ENCODE assay signal across 9 mouse cellular contexts in genomic region chr17:31138398-31138797, GRCm38 (mm10). TPM values are rescaled to one million over a fixed set of nuclear protein-coding genes. Genes with fewer than 3 reads are reported as not detected.
DNase-seq lines count a peak whose midpoint lies in the region; ATAC-seq and TF ChIP-seq lines count a peak whose summit lies in the region.
"Had no signal": no experiment of that assay in that cellular context is flagged by ENCODE, and none has a peak within 500 bp of the region (broad histone marks: within the 10 kb centered on the region; RNA-seq: fewer than 3 reads in every experiment).

No protein-coding gene starts in this region.

- peak; percentile 89 for TF ChIP-seq CTCF in bone marrow macrophage, adult 2 months (IDR thresholded peaks at IDR 0.05; ENCODE audit: low read depth, low read length)
- peak; percentile 60 for TF ChIP-seq CTCF in embryonic fibroblast, embryonic 13.5 days (IDR thresholded peaks at IDR 0.05; ENCODE audit: borderline replicate concordance, insufficient read depth, low read length)

- no peaks in the 10 kb centered on the region for H3K27me3 ChIP-seq in intestine, embryonic 14.5 days (replicated peaks; ENCODE audit: control insufficient read depth, insufficient read depth, low read length)
- no peaks in the 10 kb centered on the region for H3K27me3 ChIP-seq in intestine, embryonic 15.5 days (replicated peaks)
- H3K27me3 ChIP-seq: lung, embryonic 15.5 days had no signal

- no peak overlapping the region for H3K4me3 ChIP-seq in intestine, embryonic 14.5 days (ENCODE audit: low read depth, low read length)
- H3K4me3 ChIP-seq in intestine, embryonic 15.5 days (replicated peaks), result no peak overlapping the region
- H3K4me3 ChIP-seq in bone marrow macrophage, adult 2 months (ENCODE audit: insufficient read depth, low read length), result no peak overlapping the region
- H3K4me3 ChIP-seq in embryonic fibroblast, embryonic 13.5 days (ENCODE audit: insufficient read depth, low read length), result no peak overlapping the region
- H3K4me3 ChIP-seq: lung, embryonic 15.5 days had no signal

- H3K4me2 ChIP-seq in intestine, embryonic 14.5 days (ENCODE audit: low read length), result no peak overlapping the region
- no peak overlapping the region for H3K4me2 ChIP-seq in intestine, embryonic 15.5 days (replicated peaks)
- H3K4me2 ChIP-seq: lung, embryonic 15.5 days had no signal

- 0 out of 2 replicates have a peak, but pooled peaks cover 2% of the 10 kb centered on the region for H3K4me1 ChIP-seq in intestine, embryonic 14.5 days (replicated peaks; ENCODE audit: control insufficient read depth, insufficient read depth, low read length)
- H3K4me1 ChIP-seq in intestine, embryonic 15.5 days (replicated peaks), result 0 out of 2 replicates have a peak, but pooled peaks cover 12% of the 10 kb centered on the region
- no peaks in the 10 kb centered on the region for H3K4me1 ChIP-seq in bone marrow macrophage, adult 2 months (ENCODE audit: control insufficient read depth, insufficient read depth, low read length)
- H3K4me1 ChIP-seq in embryonic fibroblast, embryonic 13.5 days (ENCODE audit: control insufficient read depth, insufficient read depth, low read length), result no peaks in the 10 kb centered on the region
- H3K4me1 ChIP-seq: lung, embryonic 15.5 days had no signal

- ATAC-seq in intestine, embryonic 14.5 days (replicated peaks; ENCODE audit: low FRiP score, low TSS enrichment, low read depth), result no peak
- ATAC-seq in intestine, embryonic 15.5 days, result no peak
- ATAC-seq in megakaryocyte progenitor cell, adult 5-6 weeks (replicated peaks; ENCODE audit: poor library complexity), result peak; percentile 91

- peak; percentile 76 for DNase-seq in intestine, embryonic 14.5 days (ENCODE audit: low spot score)
- peak; percentile 62 to 75 for DNase-seq in CD8-positive naive resting alpha-beta T cell, adult 2 months (ENCODE audit: low read depth in 2 of 2, low spot score in 2 of 2)
- DNase-seq in kidney, postnatal 25 days, result peak; percentile 70 to 71
- DNase-seq in testis, postnatal 10 days (ENCODE audit: low spot score), result peak; percentile 61

- WGBS in intestine, embryonic 14.5 days, result 20% methylated on average over 5 of the region's 5 CpGs
- 19% methylated on average over 5 of the region's 5 CpGs for WGBS in intestine, embryonic 15.5 days

- no peaks in the 10 kb centered on the region for H3K36me3 ChIP-seq in intestine, embryonic 14.5 days (ENCODE audit: control insufficient read depth, insufficient read depth, low read length)
- no peaks in the 10 kb centered on the region for H3K36me3 ChIP-seq in intestine, embryonic 15.5 days
- H3K36me3 ChIP-seq: lung, embryonic 15.5 days had no signal

- no peak overlapping the region for H3K27ac ChIP-seq in intestine, embryonic 14.5 days (ENCODE audit: low read depth)
- no peak overlapping the region for H3K27ac ChIP-seq in intestine, embryonic 15.5 days
- H3K27ac ChIP-seq in bone marrow macrophage, adult 2 months (ENCODE audit: insufficient read depth, low read depth, low read length), result no peak overlapping the region
- H3K27ac ChIP-seq in embryonic fibroblast, embryonic 13.5 days (ENCODE audit: insufficient read depth, low read length), result no peak overlapping the region
- H3K27ac ChIP-seq: lung, embryonic 15.5 days had no signal

- no peaks in the 10 kb centered on the region for H3K9me3 ChIP-seq in intestine, embryonic 14.5 days (ENCODE audit: control insufficient read depth, low read length)
- no peaks in the 10 kb centered on the region for H3K9me3 ChIP-seq in intestine, embryonic 15.5 days
- H3K9me3 ChIP-seq: lung, embryonic 15.5 days had no signal

- no peak overlapping the region for H3K9ac ChIP-seq in intestine, embryonic 14.5 days (ENCODE audit: low read length)
- no peak overlapping the region for H3K9ac ChIP-seq in intestine, embryonic 15.5 days
- H3K9ac ChIP-seq: lung, embryonic 15.5 days had no signal

- TF ChIP-seq POLR2A in bone marrow macrophage, adult 2 months (IDR thresholded peaks at IDR 0.05; ENCODE audit: borderline replicate concordance, low read depth, low read length), result no peak
- no peak for TF ChIP-seq POLR2A in embryonic fibroblast, embryonic 13.5 days (IDR thresholded peaks at IDR 0.05; ENCODE audit: low read depth, low read length)

RNA-seq across cellular contexts. Expression of gene Tff2, which starts 5.7 kb away (rescaled TPM):
- 2.0 TPM in 2 replicates for polyA plus RNA-seq in intestine, embryonic 14.5 days (2014; fragmentation: Nextera tagmentation; extraction: Ambion mirVana)
- polyA plus RNA-seq in intestine, embryonic 15.5 days (2015; fragmentation: Nextera tagmentation; extraction: Ambion mirVana), result 2.5 and 7.8 TPM in 2 replicates
- not detected in 2 replicates for polyA plus RNA-seq in bone marrow macrophage, adult 2 months (2012; ENCODE audit: insufficient read depth, insufficient read length, missing spikeins)
- not detected in 2 replicates for polyA plus RNA-seq in embryonic fibroblast, embryonic 13.5 days (2011; ENCODE audit: insufficient read length, low read depth, missing spikeins)
- not detected in 2 replicates for total RNA-seq in megakaryocyte progenitor cell, adult 5-6 weeks (2015)
- total RNA-seq in megakaryocyte progenitor cell, adult 5-6 weeks (2017), result not detected in 2 replicates
- polyA plus RNA-seq: lung, embryonic 15.5 days had no signal

RNA-seq across cellular contexts. Expression of gene Tff3, which starts 9.0 kb away (rescaled TPM):
- polyA plus RNA-seq in intestine, embryonic 14.5 days (2014; fragmentation: Nextera tagmentation; extraction: Ambion mirVana), result 315 and 426 TPM in 2 replicates
- polyA plus RNA-seq in intestine, embryonic 15.5 days (2015; fragmentation: Nextera tagmentation; extraction: Ambion mirVana), result 710 and 905 TPM in 2 replicates
- polyA plus RNA-seq in bone marrow macrophage, adult 2 months (2012; ENCODE audit: insufficient read depth, insufficient read length, missing spikeins), result not detected in 2 replicates
- polyA plus RNA-seq in embryonic fibroblast, embryonic 13.5 days (2011; ENCODE audit: insufficient read length, low read depth, missing spikeins), result not detected in 2 replicates
- not detected in 2 replicates for total RNA-seq in megakaryocyte progenitor cell, adult 5-6 weeks (2015)
- total RNA-seq in megakaryocyte progenitor cell, adult 5-6 weeks (2017), result not detected in 2 replicates

RNA-seq across cellular contexts. Expression of gene Tff1, which starts 26.7 kb away (rescaled TPM):
- 12.7 and 17.2 TPM in 2 replicates for polyA plus RNA-seq in intestine, embryonic 14.5 days (2014; fragmentation: Nextera tagmentation; extraction: Ambion mirVana)
- 5.2 and 5.8 TPM in 2 replicates for polyA plus RNA-seq in intestine, embryonic 15.5 days (2015; fragmentation: Nextera tagmentation; extraction: Ambion mirVana)
- polyA plus RNA-seq in bone marrow macrophage, adult 2 months (2012; ENCODE audit: insufficient read depth, insufficient read length, missing spikeins), result not detected in 2 replicates
- polyA plus RNA-seq in embryonic fibroblast, embryonic 13.5 days (2011; ENCODE audit: insufficient read length, low read depth, missing spikeins), result not detected in 2 replicates
- total RNA-seq in megakaryocyte progenitor cell, adult 5-6 weeks (2015), result not detected in 2 replicates
- total RNA-seq in megakaryocyte progenitor cell, adult 5-6 weeks (2017), result not detected in 2 replicates
- polyA plus RNA-seq: lung, embryonic 15.5 days had no signal

Comparison
In these comparisons a context has a peak if more than half of its experiments do, and no peak if none do; other contexts are left out.
1. RNA of gene Tff3, which starts 9.0 kb away (polyA plus RNA-seq): 710 to 905 TPM in intestine, embryonic 15.5 days and 315 to 426 TPM in intestine, embryonic 14.5 days; not detected in bone marrow macrophage, adult 2 months and not detected in embryonic fibroblast, embryonic 13.5 days; every median in the first group is over 100 times any median in the second.
2. Peak in every context shown above with its lines, with median percentiles within 50 percentile points of each other: DNase-seq.